Mouse (Mus musculus) liver, postnatal 0 days (tissue): ENCODE measurements at regions not wholly inside any gene's neighbourhood (a gene's known extent, or its start where the extent isn't known, plus 50 kb on each side); places are given as distances from the start of the nearest gene placed in this dataset.

Experiments
- CTCF ChIP-seq: sonication (generic); IDR thresholded peaks from 2 replicates; pipeline ENCODE4 v1.5.1; 2016; ENCODE audit warnings: antibody characterized with exemption, low read depth
- EP300 ChIP-seq: IDR thresholded peaks from 2 replicates; pipeline ENCODE4 v1.6.1; 2016; ENCODE audit warnings: antibody characterized with exemption, low read depth, mild to moderate bottlenecking

DNA sequence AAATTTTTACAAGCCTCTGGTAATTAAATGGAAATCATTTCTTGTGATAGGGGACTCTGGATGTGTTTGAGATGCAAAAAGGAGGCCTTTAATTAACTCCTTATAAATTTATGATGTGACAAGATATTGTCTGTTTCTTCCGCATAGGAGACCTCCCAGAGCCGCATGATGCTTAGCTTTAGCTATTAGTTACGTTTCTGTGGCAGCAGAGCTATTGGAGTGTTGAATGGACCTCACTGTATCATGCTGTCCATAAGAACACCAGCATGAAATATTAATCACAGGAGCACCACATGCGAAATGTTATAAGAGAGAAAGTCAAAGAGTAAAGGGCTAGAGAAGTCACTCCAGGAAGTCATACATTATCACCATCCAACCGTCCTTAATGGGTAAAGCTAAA lies 495.3 kb upstream of the Robo1 start:
- no peak for TF ChIP-seq CTCF
- no peak for TF ChIP-seq EP300
